Mouse (Mus musculus) heart, postnatal 0 days (tissue): ENCODE measurements at regions not wholly inside any gene's neighbourhood (a gene's known extent, or its start where the extent isn't known, plus 50 kb on each side); places are given as distances from the start of the nearest gene placed in this dataset.

ENCODE experiments used
- ATAC-seq: fragments of 200-750 bp; cut with Nextera tagmentation; 2 replicates; pipeline ENCODE4 v1.8.0; 2017; ENCODE audit warnings: low read depth, moderate number of reproducible peaks, moderate library complexity; ENCODE audit not compliant: insufficient read depth
- DNase-seq: peaks from one replicate; pipeline ENCODE4 v3.0.0-alpha.2; 2016; ENCODE audit warnings: low spot score
- H3K27ac ChIP-seq: fragments of 300-500 bp; sonication (generic); 2 replicates; pipeline ENCODE4 v1.5.1; 2014; ENCODE audit warnings: low read depth, mild to moderate bottlenecking
- H3K27me3 ChIP-seq: fragments of 300-500 bp; sonication (generic); 2 replicates; pipeline ENCODE4 v1.6.1; 2014; ENCODE audit warnings: low read length, mixed read lengths; ENCODE audit not compliant: control insufficient read depth, insufficient read depth
- H3K36me3 ChIP-seq: fragments of 300-500 bp; sonication (generic); replicated peaks from 2 replicates; pipeline ENCODE4 v1.6.1; 2014; ENCODE audit warnings: low read length, mixed read lengths; ENCODE audit not compliant: control insufficient read depth, insufficient read depth
- H3K4me1 ChIP-seq: fragments of 300-500 bp; sonication (generic); 2 replicates; pipeline ENCODE4 v1.6.1; 2014; ENCODE audit warnings: antibody characterized with exemption; ENCODE audit not compliant: control insufficient read depth, insufficient read depth
- H3K4me2 ChIP-seq: fragments of 300-500 bp; sonication (generic); 2 replicates; pipeline ENCODE4 v1.6.1; 2014; ENCODE audit warnings: low read depth, mild to moderate bottlenecking, low read length, moderate library complexity
- H3K4me3 ChIP-seq: fragments of 300-500 bp; sonication (generic); 2 replicates; pipeline ENCODE4 v1.5.1; 2014; ENCODE audit warnings: low read depth, low read length
- H3K9ac ChIP-seq: fragments of 300-500 bp; sonication (generic); replicated peaks from 2 replicates; pipeline ENCODE4 v1.6.1; 2014; ENCODE audit warnings: low read depth, low read length, mixed read lengths
- H3K9me3 ChIP-seq: fragments of 300-500 bp; sonication (generic); replicated peaks from 2 replicates; pipeline ENCODE4 v1.6.1; 2016; ENCODE audit warnings: low read length; ENCODE audit not compliant: control insufficient read depth
- CTCF ChIP-seq: IDR thresholded peaks from 2 replicates; pipeline ENCODE4 v1.5.1; 2016; ENCODE audit warnings: antibody characterized with exemption, control low read depth, low read depth
- EP300 ChIP-seq: IDR thresholded peaks from 2 replicates; pipeline ENCODE4 v1.6.1; 2016; ENCODE audit warnings: antibody characterized with exemption, low read depth
- WGBS: fragments of 180-500 bp; shearing (Covaris S2); extraction: QIAGEN DNeasy Blood & Tissue Kit; methylation state at CpG from one replicate; pipeline ENCODE4 v1.1.7; 2014; 5-methylcytosine and 5-hydroxymethylcytosine counted together

DNA sequence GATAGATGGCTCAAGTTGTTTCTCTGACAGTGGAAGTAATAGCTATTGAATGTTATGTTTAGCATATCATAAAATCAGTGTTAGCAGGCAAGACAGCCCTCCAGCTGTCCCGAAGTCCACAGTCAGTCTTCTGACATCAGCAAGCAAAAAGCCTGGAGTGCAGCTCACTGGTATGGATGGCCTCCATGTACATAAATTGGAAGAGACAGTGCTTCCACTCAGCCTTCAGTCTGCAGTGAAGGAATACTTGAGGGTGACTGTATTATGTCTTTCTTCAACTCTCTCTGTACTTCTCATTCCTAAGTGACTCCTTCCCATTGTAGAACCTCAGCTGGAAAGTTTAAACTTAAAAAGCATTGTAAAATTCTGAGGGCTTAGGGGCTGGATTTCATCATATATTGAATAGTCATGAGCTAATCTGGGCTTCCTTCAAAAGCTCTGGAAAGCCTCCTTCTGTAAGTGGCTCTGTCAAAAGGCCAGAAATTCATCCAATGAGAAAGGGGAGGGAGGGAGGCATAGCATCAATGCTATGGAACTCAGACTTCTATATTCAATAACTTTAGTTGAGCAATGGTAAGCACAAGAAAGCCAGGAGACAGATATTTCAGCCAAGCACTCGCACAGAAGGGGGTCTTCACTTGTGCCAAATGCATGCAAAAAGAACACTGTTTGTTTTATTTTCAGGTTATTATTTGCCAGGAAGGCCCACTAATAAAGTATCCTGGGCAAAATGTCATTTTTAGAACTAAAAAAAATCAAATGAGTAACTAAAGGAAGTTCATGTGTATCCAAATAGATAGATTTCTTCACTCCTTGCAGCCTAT is 90.5 kb upstream of the Plxna2 start:
- Histone ChIP-seq H3K4me1 (no peaks in the 10 kb centered on the region), H3K27me3 (no peaks in the 10 kb centered on the region), H3K36me3 (no peaks in the 10 kb centered on the region), H3K27ac (no peak overlapping the region), H3K9me3 (no peaks in the 10 kb centered on the region), H3K4me3 (no peak overlapping the region), H3K9ac (no peak overlapping the region), H3K4me2 (no peak overlapping the region)
- TF ChIP-seq CTCF (no peak), EP300 (no peak)
- no peak for DNase-seq
- 61% methylated on average over 2 of the region's 2 CpGs for WGBS
- no peak for ATAC-seq

DNA sequence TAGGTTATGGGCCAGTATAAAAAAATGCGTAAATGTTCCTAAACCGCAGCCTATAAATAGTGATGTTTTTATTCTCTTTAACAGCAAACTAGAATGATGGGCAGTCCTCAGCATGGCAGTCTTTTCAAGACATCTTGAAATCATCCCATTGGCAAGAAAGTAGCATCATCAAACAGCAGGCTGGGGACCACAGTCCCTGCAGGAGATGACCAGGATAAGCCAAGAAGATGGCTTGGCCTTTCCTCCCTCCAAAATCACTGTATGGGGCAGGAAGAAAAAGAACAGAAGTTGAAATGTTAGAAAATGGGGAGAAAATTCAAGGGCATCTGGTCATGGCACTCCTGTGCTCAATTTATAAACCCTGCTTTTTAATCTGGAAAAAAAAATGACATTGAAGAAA is 93.0 kb upstream of the Plxna2 start:
- Histone ChIP-seq H3K4me2 (no peak overlapping the region), H3K36me3 (no peaks in the 10 kb centered on the region), H3K27me3 (no peaks in the 10 kb centered on the region), H3K9me3 (no peaks in the 10 kb centered on the region), H3K9ac (no peak overlapping the region), H3K4me3 (no peak overlapping the region), H3K4me1 (no peaks in the 10 kb centered on the region), H3K27ac (no peak overlapping the region)
- DNase-seq = no peak
- ATAC-seq = no peak
- no peak for TF ChIP-seq EP300
- no peak for TF ChIP-seq CTCF
- WGBS = 93% methylated on average over 2 of the region's 2 CpGs

DNA sequence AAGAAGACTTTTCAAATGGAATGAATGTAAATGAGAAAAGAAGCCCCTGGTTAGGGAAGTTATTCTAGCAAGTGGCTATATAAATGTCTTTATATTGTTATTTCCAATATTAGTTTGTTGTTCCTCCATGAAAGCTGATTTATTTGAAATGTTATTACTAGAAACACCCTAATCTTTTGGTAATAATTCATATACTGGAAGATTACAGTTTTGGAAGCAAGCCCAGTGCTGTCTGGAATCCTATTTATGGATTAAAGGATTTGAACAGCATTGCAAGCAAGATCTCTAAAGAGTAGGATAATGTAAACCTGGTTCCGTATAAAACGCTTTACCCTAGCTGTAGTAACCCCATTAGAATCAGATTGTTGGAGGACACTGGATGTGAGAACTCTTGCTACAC is 96.8 kb upstream of the Plxna2 start:
- WGBS = 63% methylated on average over 2 of the region's 2 CpGs
- DNase-seq (no peak), ATAC-seq (no peak)
- H3K36me3 ChIP-seq = no peaks in the 10 kb centered on the region
- no peak overlapping the region for H3K27ac ChIP-seq
- H3K4me2 ChIP-seq = no peak overlapping the region
- no peak overlapping the region for H3K9ac ChIP-seq
- no peak overlapping the region for H3K4me3 ChIP-seq
- no peaks in the 10 kb centered on the region for H3K9me3 ChIP-seq
- TF ChIP-seq CTCF (no peak), EP300 (no peak)
- H3K4me1 ChIP-seq = no peaks in the 10 kb centered on the region
- no peaks in the 10 kb centered on the region for H3K27me3 ChIP-seq

DNA sequence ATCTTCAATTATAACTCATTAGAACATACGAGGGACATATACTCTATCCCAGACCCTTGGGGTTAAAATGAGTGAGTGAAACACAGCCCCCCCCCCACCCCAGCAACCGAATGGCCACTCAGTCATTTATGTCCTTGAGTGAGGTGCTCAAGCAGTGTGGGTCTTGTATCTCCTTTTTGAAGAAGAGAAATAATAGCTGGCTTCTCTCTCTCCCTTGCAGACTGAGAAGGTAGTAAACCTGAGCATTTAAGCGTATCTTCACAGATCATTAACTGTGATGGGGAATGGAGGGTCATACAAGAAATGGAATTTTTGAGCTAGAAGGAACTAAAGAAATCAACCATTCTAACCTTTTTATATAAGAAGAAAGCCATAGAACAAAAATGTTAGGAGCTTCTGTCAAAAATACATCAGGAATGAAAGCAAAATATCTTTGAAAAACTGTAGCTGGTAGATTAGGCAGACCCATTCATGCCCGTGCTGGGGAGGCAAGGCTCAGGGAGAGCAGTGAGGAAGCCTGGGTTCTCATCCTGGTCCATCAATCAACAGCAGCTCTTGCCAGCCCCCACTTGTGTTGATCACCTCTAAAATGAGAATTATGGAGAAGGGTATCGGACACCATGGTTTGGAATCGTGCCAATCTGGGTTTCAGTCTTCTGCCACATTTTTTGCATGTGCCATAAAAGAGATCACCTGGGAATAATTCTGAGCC is 98.4 kb upstream of the Plxna2 start:
- TF ChIP-seq EP300 = no peak
- H3K4me3 ChIP-seq = no peak overlapping the region
- 77% methylated on average over 6 of the region's 6 CpGs for WGBS
- no peak overlapping the region for H3K4me2 ChIP-seq
- no peaks in the 10 kb centered on the region for H3K4me1 ChIP-seq
- no peaks in the 10 kb centered on the region for H3K9me3 ChIP-seq
- ATAC-seq (no peak), DNase-seq (no peak)
- no peak overlapping the region for H3K9ac ChIP-seq
- no peak overlapping the region for H3K27ac ChIP-seq
- no peaks in the 10 kb centered on the region for H3K27me3 ChIP-seq
- no peaks in the 10 kb centered on the region for H3K36me3 ChIP-seq

DNA sequence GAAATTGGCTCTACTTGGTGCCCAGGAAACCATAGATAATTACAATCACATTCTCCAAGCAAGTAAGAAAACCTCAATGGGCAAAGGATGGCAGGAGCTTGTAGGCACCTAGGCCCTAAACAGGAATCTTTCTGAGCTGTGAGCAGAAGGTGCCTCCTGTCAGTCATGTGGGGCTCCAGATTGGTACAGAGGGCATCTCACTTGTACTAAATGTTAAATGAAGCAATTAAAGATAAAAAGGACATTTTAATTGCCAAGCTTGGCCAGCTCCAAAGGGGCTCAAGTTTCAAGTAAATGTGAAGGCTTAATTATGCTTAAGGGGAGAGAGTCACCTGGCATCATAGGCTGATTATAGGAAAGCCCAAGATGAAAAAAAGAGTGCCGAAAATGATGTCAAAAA is 101.9 kb upstream of the Plxna2 start:
- H3K36me3 ChIP-seq = no peaks in the 10 kb centered on the region
- H3K4me3 ChIP-seq = no peak overlapping the region
- DNase-seq (no peak), ATAC-seq (no peak)
- WGBS = 67% methylated on average over 1 of the region's 1 CpGs
- no peaks in the 10 kb centered on the region for H3K4me1 ChIP-seq
- H3K27me3 ChIP-seq = no peaks in the 10 kb centered on the region
- H3K9me3 ChIP-seq = peaks cover 5% of the 10 kb centered on the region; the same call in 1 of the 2 replicates
- no peak overlapping the region for H3K9ac ChIP-seq
- TF ChIP-seq EP300 (no peak), CTCF (no peak)
- no peak overlapping the region for H3K27ac ChIP-seq
- H3K4me2 ChIP-seq = no peak overlapping the region
